Mouse (Mus musculus): ENCODE data around the gene Gm37240. TPM values are rescaled to one million over a fixed set of nuclear protein-coding genes. Genes with fewer than 3 reads are reported as not detected.

Gene Gm37240
- total RNA-seq, 1 experiment = 1.2 TPM

DNA sequence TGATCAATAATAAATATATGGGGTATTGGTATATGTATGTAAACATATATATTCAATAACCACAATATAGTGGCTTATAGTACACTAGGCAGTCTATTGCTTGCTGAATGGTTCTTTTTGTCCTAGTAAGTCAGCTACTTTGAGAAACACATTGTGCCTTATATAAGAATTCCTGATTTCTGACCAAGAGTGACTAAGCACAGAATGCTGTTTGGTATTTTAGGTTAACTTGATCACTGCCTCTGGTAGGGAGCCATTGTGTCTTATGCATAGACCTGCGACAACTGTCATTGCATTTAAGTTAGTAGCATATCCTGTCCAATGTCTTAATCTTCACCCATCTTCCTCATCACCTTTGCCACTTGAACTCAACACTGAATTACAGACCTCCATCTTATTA lies 267.6 kb downstream of the Gm37240 start:
- Histone ChIP-seq H3K27ac (ENCODE audit: insufficient read depth, low read depth, low read length, poor library complexity, severe bottlenecking) (no peak overlapping the region), H3K9ac (ENCODE audit: insufficient read depth, low read depth, low read length, poor library complexity, severe bottlenecking) (no peak overlapping the region), H3K4me3 (ENCODE audit: insufficient read depth in 1 of 2, low read depth in 1 of 2, low read length in 2 of 2, poor library complexity in 1 of 2, severe bottlenecking in 1 of 2) (no peak overlapping the region), H3K36me3 (ENCODE audit: control insufficient read depth, insufficient read depth, low read length, poor library complexity, severe bottlenecking) (peaks cover 4% of the 10 kb centered on the region; the same call in 1 of the 2 replicates), H3K4me1 (ENCODE audit: control insufficient read depth in 2 of 2, insufficient read depth in 2 of 2, low read length in 2 of 2, poor library complexity in 1 of 2) (no peaks in the 10 kb centered on the region), H3K9me3 (ENCODE audit: control insufficient read depth, insufficient read depth, low read depth, low read length) (no peaks in the 10 kb centered on the region)
- TF ChIP-seq ZNF384 (IDR thresholded peaks at IDR 0.05; ENCODE audit: low read depth, low read length) = no peak
- no peak for TF ChIP-seq MAFK (IDR thresholded peaks at IDR 0.05; ENCODE audit: insufficient read depth, low read depth, low read length)
- no peak for TF ChIP-seq ZC3H11A (IDR thresholded peaks at IDR 0.05; ENCODE audit: borderline replicate concordance, low read depth, low read length)
- TF ChIP-seq HCFC1 (IDR thresholded peaks at IDR 0.05; ENCODE audit: borderline replicate concordance, insufficient read depth, low read length) = no peak
- TF ChIP-seq CHD2 (IDR thresholded peaks at IDR 0.05; ENCODE audit: low read depth, low read length) = no peak
- DNase-seq (ENCODE audit: low read depth, low spot score) = no peak
- in situ Hi-C loops (cut with MboI; ENCODE audit: low sequenced_read_pairs in 2 of 2, unreplicated experiment in 2 of 2) = no loop called here

DNA sequence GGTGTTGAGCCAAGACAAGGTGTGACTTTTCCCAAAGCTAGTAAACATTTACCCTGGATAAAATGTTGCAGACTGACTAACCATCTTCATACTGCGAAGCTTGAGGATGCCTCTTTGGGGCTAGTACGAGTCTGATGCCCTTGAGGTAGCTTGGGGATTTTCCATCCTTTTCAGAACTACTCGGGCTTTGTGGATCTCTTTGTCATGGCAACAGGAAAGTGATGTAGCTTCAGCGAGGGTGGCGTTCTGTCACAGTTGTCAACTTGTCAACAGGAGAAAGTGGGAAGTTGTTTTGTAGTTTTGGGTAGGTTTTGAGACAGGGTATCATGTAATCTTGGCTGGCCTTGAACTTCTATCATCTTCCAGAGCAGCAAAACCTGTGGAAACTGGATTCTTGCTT lies 268.0 kb downstream of the Gm37240 start:
- H3K4me1 ChIP-seq (ENCODE audit: control insufficient read depth in 2 of 2, insufficient read depth in 2 of 2, low read length in 2 of 2, poor library complexity in 1 of 2) = no peaks in the 10 kb centered on the region
- DNase-seq (ENCODE audit: low read depth, low spot score) = no peak
- H3K9me3 ChIP-seq (ENCODE audit: control insufficient read depth, insufficient read depth, low read depth, low read length) = no peaks in the 10 kb centered on the region
- H3K27ac ChIP-seq (ENCODE audit: insufficient read depth, low read depth, low read length, poor library complexity, severe bottlenecking) = no peak overlapping the region
- no peak for TF ChIP-seq HCFC1 (IDR thresholded peaks at IDR 0.05; ENCODE audit: borderline replicate concordance, insufficient read depth, low read length)
- TF ChIP-seq CHD2 (IDR thresholded peaks at IDR 0.05; ENCODE audit: low read depth, low read length) = no peak
- TF ChIP-seq ZC3H11A (IDR thresholded peaks at IDR 0.05; ENCODE audit: borderline replicate concordance, low read depth, low read length) = no peak
- no peak for TF ChIP-seq MAFK (IDR thresholded peaks at IDR 0.05; ENCODE audit: insufficient read depth, low read depth, low read length)
- TF ChIP-seq ZNF384 (IDR thresholded peaks at IDR 0.05; ENCODE audit: low read depth, low read length) = no peak
- no peak overlapping the region for H3K9ac ChIP-seq (ENCODE audit: insufficient read depth, low read depth, low read length, poor library complexity, severe bottlenecking)
- no peak overlapping the region for H3K4me3 ChIP-seq (ENCODE audit: insufficient read depth in 1 of 2, low read depth in 1 of 2, low read length in 2 of 2, poor library complexity in 1 of 2, severe bottlenecking in 1 of 2)
- peaks cover 4% of the 10 kb centered on the region; the same call in 1 of the 2 replicates for H3K36me3 ChIP-seq (ENCODE audit: control insufficient read depth, insufficient read depth, low read length, poor library complexity, severe bottlenecking)
- in situ Hi-C loops (cut with MboI; ENCODE audit: low sequenced_read_pairs in 2 of 2, unreplicated experiment in 2 of 2) = no loop called here

DNA sequence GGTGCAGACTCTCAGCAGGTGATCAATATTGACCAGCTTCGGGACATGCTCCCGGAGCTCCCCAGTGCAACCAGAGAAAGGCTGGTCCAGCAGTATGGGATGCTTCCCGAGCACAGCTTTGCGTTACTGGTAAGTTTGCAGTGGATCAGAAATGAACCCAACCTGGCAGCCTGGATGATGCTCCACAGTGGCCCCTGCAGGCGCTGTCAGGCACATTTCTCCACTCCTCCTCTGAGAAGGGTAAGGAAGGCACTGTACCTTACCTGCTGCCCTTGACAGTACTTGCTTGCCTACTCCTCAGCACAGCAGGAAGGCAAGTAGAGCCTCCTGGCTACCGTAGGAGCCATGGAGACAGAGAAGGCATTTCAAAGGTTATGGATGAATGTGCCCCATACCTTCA lies 268.4 kb downstream of the Gm37240 start:
- no peak overlapping the region for H3K9ac ChIP-seq (ENCODE audit: insufficient read depth, low read depth, low read length, poor library complexity, severe bottlenecking)
- DNase-seq (ENCODE audit: low read depth, low spot score) = peak; percentile 7
- no peaks in the 10 kb centered on the region for H3K9me3 ChIP-seq (ENCODE audit: control insufficient read depth, insufficient read depth, low read depth, low read length)
- H3K27ac ChIP-seq (ENCODE audit: insufficient read depth, low read depth, low read length, poor library complexity, severe bottlenecking) = no peak overlapping the region
- in situ Hi-C loops (cut with MboI; ENCODE audit: low sequenced_read_pairs in 2 of 2, unreplicated experiment in 2 of 2) = no loop called here
- H3K4me3 ChIP-seq (ENCODE audit: insufficient read depth in 1 of 2, low read depth in 1 of 2, low read length in 2 of 2, poor library complexity in 1 of 2, severe bottlenecking in 1 of 2) = no peak overlapping the region
- H3K36me3 ChIP-seq (ENCODE audit: control insufficient read depth, insufficient read depth, low read length, poor library complexity, severe bottlenecking) = peaks cover 4% of the 10 kb centered on the region; the same call in 1 of the 2 replicates
- TF ChIP-seq MAFK (IDR thresholded peaks at IDR 0.05; ENCODE audit: insufficient read depth, low read depth, low read length) = no peak
- TF ChIP-seq ZC3H11A (IDR thresholded peaks at IDR 0.05; ENCODE audit: borderline replicate concordance, low read depth, low read length) = no peak
- no peak for TF ChIP-seq HCFC1 (IDR thresholded peaks at IDR 0.05; ENCODE audit: borderline replicate concordance, insufficient read depth, low read length)
- no peak for TF ChIP-seq CHD2 (IDR thresholded peaks at IDR 0.05; ENCODE audit: low read depth, low read length)
- TF ChIP-seq ZNF384 (IDR thresholded peaks at IDR 0.05; ENCODE audit: low read depth, low read length) = no peak
- H3K4me1 ChIP-seq (ENCODE audit: control insufficient read depth in 2 of 2, insufficient read depth in 2 of 2, low read length in 2 of 2, poor library complexity in 1 of 2) = no peaks in the 10 kb centered on the region

DNA sequence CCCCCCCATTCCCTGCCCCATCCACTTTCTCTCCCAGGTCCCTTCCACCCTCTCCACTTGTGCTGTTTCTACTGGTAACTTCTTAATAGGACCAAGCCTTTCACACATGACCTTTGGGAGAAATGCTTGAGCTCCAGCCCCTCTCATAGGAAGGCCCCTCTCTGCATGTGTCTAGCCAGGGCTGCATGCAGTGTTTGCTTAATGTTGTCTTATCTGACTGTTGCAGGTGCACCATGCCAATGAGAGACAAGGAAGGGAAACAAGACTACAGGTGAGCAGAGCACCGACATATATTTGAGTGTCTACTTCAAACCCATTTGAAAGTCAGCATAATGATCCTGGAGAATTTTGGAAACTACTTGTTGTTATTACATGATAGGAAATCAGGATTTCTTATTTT lies 270.9 kb downstream of the Gm37240 start:
- H3K4me3 ChIP-seq (ENCODE audit: insufficient read depth in 1 of 2, low read depth in 1 of 2, low read length in 2 of 2, poor library complexity in 1 of 2, severe bottlenecking in 1 of 2) = no peak overlapping the region
- DNase-seq (ENCODE audit: low read depth, low spot score) = no peak
- no peaks in the 10 kb centered on the region for H3K4me1 ChIP-seq (ENCODE audit: control insufficient read depth in 2 of 2, insufficient read depth in 2 of 2, low read length in 2 of 2, poor library complexity in 1 of 2)
- H3K9ac ChIP-seq (ENCODE audit: insufficient read depth, low read depth, low read length, poor library complexity, severe bottlenecking) = no peak overlapping the region
- H3K36me3 ChIP-seq (ENCODE audit: control insufficient read depth, insufficient read depth, low read length, poor library complexity, severe bottlenecking) = peaks cover 5% of the 10 kb centered on the region; the same call in 1 of the 2 replicates
- in situ Hi-C loops (cut with MboI; ENCODE audit: low sequenced_read_pairs in 2 of 2, unreplicated experiment in 2 of 2) = no loop called here
- TF ChIP-seq MAFK (IDR thresholded peaks at IDR 0.05; ENCODE audit: insufficient read depth, low read depth, low read length) (no peak), ZNF384 (IDR thresholded peaks at IDR 0.05; ENCODE audit: low read depth, low read length) (no peak), ZC3H11A (IDR thresholded peaks at IDR 0.05; ENCODE audit: borderline replicate concordance, low read depth, low read length) (no peak), HCFC1 (IDR thresholded peaks at IDR 0.05; ENCODE audit: borderline replicate concordance, insufficient read depth, low read length) (no peak), CHD2 (IDR thresholded peaks at IDR 0.05; ENCODE audit: low read depth, low read length) (no peak)
- H3K27ac ChIP-seq (ENCODE audit: insufficient read depth, low read depth, low read length, poor library complexity, severe bottlenecking) = no peak overlapping the region
- no peaks in the 10 kb centered on the region for H3K9me3 ChIP-seq (ENCODE audit: control insufficient read depth, insufficient read depth, low read depth, low read length)

DNA sequence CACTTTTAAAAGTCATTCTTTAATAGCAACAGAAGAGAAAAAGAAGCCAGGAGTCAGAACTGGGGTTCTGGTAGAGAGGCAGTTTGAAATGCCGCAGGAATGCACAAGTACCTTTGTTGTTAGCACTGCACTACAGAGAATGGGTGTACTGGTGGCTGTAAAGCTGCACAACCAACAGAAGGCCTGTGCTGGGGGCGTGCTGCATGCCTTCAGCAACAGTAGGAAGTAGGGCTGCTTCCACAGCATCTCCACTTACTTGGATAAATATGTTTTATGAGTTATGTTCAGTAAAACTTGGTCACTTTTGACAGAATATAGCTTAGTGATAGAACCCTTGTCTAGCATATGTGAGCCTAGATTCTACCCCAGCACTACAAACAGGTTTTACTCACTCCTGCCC lies 279.6 kb downstream of the Gm37240 start:
- Histone ChIP-seq H3K9me3 (ENCODE audit: control insufficient read depth, insufficient read depth, low read depth, low read length) (no peaks in the 10 kb centered on the region), H3K36me3 (ENCODE audit: control insufficient read depth, insufficient read depth, low read length, poor library complexity, severe bottlenecking) (peaks cover 2% of the 10 kb centered on the region; the same call in 1 of the 2 replicates), H3K4me1 (ENCODE audit: control insufficient read depth in 2 of 2, insufficient read depth in 2 of 2, low read length in 2 of 2, poor library complexity in 1 of 2) (no peaks in the 10 kb centered on the region), H3K4me3 (ENCODE audit: insufficient read depth in 1 of 2, low read depth in 1 of 2, low read length in 2 of 2, poor library complexity in 1 of 2, severe bottlenecking in 1 of 2) (no peak overlapping the region), H3K27ac (ENCODE audit: insufficient read depth, low read depth, low read length, poor library complexity, severe bottlenecking) (no peak overlapping the region), H3K9ac (ENCODE audit: insufficient read depth, low read depth, low read length, poor library complexity, severe bottlenecking) (no peak overlapping the region)
- no peak for DNase-seq (ENCODE audit: low read depth, low spot score)
- in situ Hi-C loops (cut with MboI; ENCODE audit: low sequenced_read_pairs in 2 of 2, unreplicated experiment in 2 of 2) = no loop called here
- TF ChIP-seq MAFK (IDR thresholded peaks at IDR 0.05; ENCODE audit: insufficient read depth, low read depth, low read length) (no peak), ZC3H11A (IDR thresholded peaks at IDR 0.05; ENCODE audit: borderline replicate concordance, low read depth, low read length) (no peak), HCFC1 (IDR thresholded peaks at IDR 0.05; ENCODE audit: borderline replicate concordance, insufficient read depth, low read length) (no peak), CHD2 (IDR thresholded peaks at IDR 0.05; ENCODE audit: low read depth, low read length) (no peak), ZNF384 (IDR thresholded peaks at IDR 0.05; ENCODE audit: low read depth, low read length) (no peak)

All from ES-E14 (cell line).